Mouse (Mus musculus): ENCODE results near the gene Atg16l2.

DNA sequence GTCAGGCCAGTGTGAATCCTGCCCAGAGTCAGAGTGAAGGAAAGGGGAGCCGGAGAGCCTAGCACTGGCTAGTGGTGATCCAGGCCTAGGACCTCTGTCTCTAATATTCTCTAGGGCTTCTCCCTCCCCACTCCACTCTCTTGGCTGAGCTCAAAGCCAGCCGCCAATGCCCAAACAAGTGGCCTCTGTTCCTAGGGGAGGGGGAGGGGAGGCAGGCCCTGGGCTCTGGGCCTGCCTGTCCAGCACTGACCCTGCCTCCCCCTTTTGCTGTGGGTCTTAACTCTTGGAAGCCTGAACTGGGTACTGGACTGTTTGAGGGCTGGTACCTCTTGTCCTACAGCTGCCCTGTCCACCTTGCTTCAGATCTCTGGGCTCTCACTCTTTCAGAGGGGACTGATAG lies 47.8 kb upstream of the Atg16l2 start:
- no peak for TF ChIP-seq CTCF (conservative IDR thresholded peaks at IDR 0.05; ENCODE audit: low read length)
- TF ChIP-seq POU5F1 (IDR thresholded peaks at IDR 0.05; ENCODE audit: borderline replicate concordance, low read length), result no peak
- no peak for TF ChIP-seq NANOG (IDR thresholded peaks at IDR 0.05; ENCODE audit: borderline replicate concordance, low read length)
